Mouse (Mus musculus) bone marrow macrophage, adult 2 months (primary cell): Measurements from ENCODE around the gene Rab11b. TPM values are rescaled to one million over a fixed set of nuclear protein-coding genes. Genes with fewer than 3 reads are reported as not detected.

Experiments
- H3K27ac ChIP-seq: 2 replicates; pipeline ENCODE4 v1.5.1; 2012; ENCODE audit warnings: low read depth, low read length; ENCODE audit not compliant: insufficient read depth
- H3K4me1 ChIP-seq: 2 replicates; pipeline ENCODE4 v1.6.1; 2012; ENCODE audit warnings: low read length; ENCODE audit not compliant: control insufficient read depth, insufficient read depth
- H3K4me3 ChIP-seq: 2 replicates; pipeline ENCODE4 v1.5.1; 2012; ENCODE audit warnings: mild to moderate bottlenecking, low read length, moderate library complexity; ENCODE audit not compliant: insufficient read depth
- CTCF ChIP-seq: IDR thresholded peaks from 2 replicates; pipeline ENCODE4 v1.5.1; 2012; ENCODE audit warnings: low read depth, mild to moderate bottlenecking, low read length, moderate library complexity
- POLR2A ChIP-seq: IDR thresholded peaks from 2 replicates; pipeline ENCODE4 v1.6.1; 2012; ENCODE audit warnings: mild to moderate bottlenecking, low read depth, low read length, borderline replicate concordance
- polyA plus RNA-seq: library from polyadenylated mRNA; stranded (reverse); fragments of >200 nt; gene quantifications from 2 replicates; pipeline ENCODE4 v1.2.4, GENCODE M21; 2012; ENCODE audit not compliant: missing spikeins, insufficient read depth, insufficient read length

Rab11b gene
- 128 TPM in 2 replicates for polyA plus RNA-seq

- Histone ChIP-seq H3K27ac (peak within 1 kb of the TSS; percentile 99), H3K4me3 (peak within 1 kb of the TSS; percentile 90), H3K4me1 (peaks cover 28% of the 10 kb centered on the region)
- no peak for TF ChIP-seq CTCF
- TF ChIP-seq POLR2A, result no peak
Measured at GRCm38 (mm10) chr17:33760255-33761165, at the start of gene Rab11b. Rab11b (minus strand) TSS chr17:33760530.

- Histone ChIP-seq H3K4me1 (peaks cover 6% of the 10 kb centered on the region), H3K27ac (no peak overlapping the region), H3K4me3 (no peak overlapping the region)
- TF ChIP-seq POLR2A (no peak), CTCF (no peak)
Measured at GRCm38 (mm10) chr17:33808192-33808591, 47.9 kb upstream of the Rab11b start.

GRCm38 (mm10) chr17:33807181-33807888 is 47.0 kb upstream of the Rab11b start:
- peaks cover 6% of the 10 kb centered on the region for H3K4me1 ChIP-seq
- no peak overlapping the region for H3K4me3 ChIP-seq
- H3K27ac ChIP-seq, result no peak overlapping the region
- TF ChIP-seq CTCF, result no peak
- no peak for TF ChIP-seq POLR2A

GRCm38 (mm10) chr17:33804745-33805144 is 44.4 kb upstream of the Rab11b start:
- Histone ChIP-seq H3K4me1 (peaks cover 5% of the 10 kb centered on the region), H3K27ac (no peak overlapping the region), H3K4me3 (no peak overlapping the region)
- TF ChIP-seq POLR2A (no peak), CTCF (no peak)

- H3K4me3 ChIP-seq, result no peak overlapping the region
- TF ChIP-seq CTCF, result no peak
- no peak for TF ChIP-seq POLR2A
- H3K4me1 ChIP-seq, result peaks cover 10% of the 10 kb centered on the region
- H3K27ac ChIP-seq, result no peak overlapping the region
Measured at GRCm38 (mm10) chr17:33804205-33804604, 43.9 kb upstream of the Rab11b start.

- H3K27ac ChIP-seq, result no peak overlapping the region
- no peak overlapping the region for H3K4me3 ChIP-seq
- TF ChIP-seq POLR2A (no peak), CTCF (peak; percentile 59)
- H3K4me1 ChIP-seq, result peaks cover 15% of the 10 kb centered on the region
Measured at GRCm38 (mm10) chr17:33802221-33802620, 41.9 kb upstream of the Rab11b start.

- H3K27ac ChIP-seq, result peak overlapping the region; percentile 59
- no peak overlapping the region for H3K4me3 ChIP-seq
- no peak for TF ChIP-seq POLR2A
- no peak for TF ChIP-seq CTCF
- H3K4me1 ChIP-seq, result peaks cover 15% of the 10 kb centered on the region
Measured at GRCm38 (mm10) chr17:33799277-33799676, 38.9 kb upstream of the Rab11b start.

- no peak overlapping the region for H3K27ac ChIP-seq
- peaks cover 15% of the 10 kb centered on the region for H3K4me1 ChIP-seq
- TF ChIP-seq CTCF (no peak), POLR2A (no peak)
- no peak overlapping the region for H3K4me3 ChIP-seq
Measured at GRCm38 (mm10) chr17:33798306-33798705, 38.0 kb upstream of the Rab11b start.

GRCm38 (mm10) chr17:33788732-33789131 is 28.4 kb upstream of the Rab11b start:
- H3K4me1 ChIP-seq, result no peaks in the 10 kb centered on the region
- no peak for TF ChIP-seq CTCF
- no peak for TF ChIP-seq POLR2A
- no peak overlapping the region for H3K27ac ChIP-seq
- H3K4me3 ChIP-seq, result no peak overlapping the region

- Histone ChIP-seq H3K4me3 (no peak overlapping the region), H3K27ac (no peak overlapping the region), H3K4me1 (peaks cover 12% of the 10 kb centered on the region)
- TF ChIP-seq CTCF (no peak), POLR2A (no peak)
Measured at GRCm38 (mm10) chr17:33786375-33786774, 26.0 kb upstream of the Rab11b start.
